Mouse (Mus musculus) c-Kit-positive CD71-positive TER-119-negative erythroid progenitor cells, embryonic 14.5 days (primary cell): ENCODE results near the gene Fam129c.
A peak's percentile ranks its signal among the peaks of the same experiment; 100 is the strongest.

Experiments used
- DNase-seq: peaks from one replicate; pipeline ENCODE4 v3.0.0-alpha.2; 2013; ENCODE audit warnings: low read depth

Gene Fam129c

DNA sequence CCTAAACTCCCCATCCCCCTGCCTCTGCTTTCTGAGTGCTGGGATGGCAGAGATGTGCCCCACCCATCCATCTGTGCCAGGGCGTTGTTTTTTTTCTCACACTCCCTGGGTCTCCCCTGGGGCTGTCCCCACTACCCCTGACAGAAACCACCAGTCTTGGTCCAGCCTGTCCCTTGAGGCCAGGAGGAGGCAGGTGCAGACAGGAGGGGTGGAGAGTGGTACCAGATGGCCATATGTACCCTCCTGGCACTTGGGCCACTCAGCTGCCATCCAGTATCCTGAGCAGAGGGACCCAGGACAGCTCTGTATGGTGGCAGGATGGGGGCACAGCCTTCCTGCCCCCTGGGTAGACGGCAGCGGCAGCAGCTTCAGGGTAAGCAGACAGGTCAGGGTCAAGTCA lies at the start of gene Fam129c:
Gene Fam129c, plus strand, starts transcription at position 198 of the 400 bp plus-strand sequence.
- DNase-seq: no peak

DNA sequence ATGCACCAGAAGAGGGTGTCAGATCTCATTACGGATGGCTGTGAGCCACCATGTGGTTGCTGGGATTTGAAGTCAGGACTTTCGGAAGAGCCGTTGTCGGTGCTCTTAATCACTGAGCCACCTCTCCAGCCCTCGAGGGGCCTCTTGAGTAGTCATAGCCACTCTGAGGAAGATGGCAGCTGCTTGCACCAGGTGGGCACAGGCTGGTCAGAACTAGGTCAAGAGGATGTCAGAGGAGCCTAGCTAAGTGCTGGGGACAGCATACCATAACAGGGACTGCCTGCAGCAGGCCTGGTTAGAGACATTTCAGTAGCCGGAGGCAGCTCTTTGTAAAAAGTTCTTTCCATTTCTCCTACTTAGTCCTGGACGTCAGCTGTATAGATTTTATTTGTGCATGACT lies 46.7 kb upstream of the Fam129c start:
- no peak for DNase-seq

DNA sequence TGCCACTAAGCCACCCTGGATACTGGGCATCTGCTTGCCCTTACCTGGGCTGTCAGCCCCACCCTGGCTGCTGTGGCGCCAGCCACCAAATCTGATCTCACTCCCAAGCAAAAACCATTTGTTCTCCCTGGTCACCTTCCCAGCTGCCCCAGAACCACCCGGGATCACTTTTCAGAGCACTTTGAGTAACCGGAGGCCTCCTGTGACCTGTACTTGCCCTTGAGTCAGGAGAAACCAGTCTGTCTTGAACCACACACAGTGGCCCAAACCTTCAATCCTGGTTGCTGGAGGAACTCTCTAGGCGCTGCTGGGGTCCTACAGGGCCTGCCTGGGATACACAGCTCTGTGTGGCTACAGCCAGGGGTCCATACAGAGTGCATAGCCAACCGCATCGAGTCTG lies 44.7 kb upstream of the Fam129c start:
- no peak for DNase-seq

DNA sequence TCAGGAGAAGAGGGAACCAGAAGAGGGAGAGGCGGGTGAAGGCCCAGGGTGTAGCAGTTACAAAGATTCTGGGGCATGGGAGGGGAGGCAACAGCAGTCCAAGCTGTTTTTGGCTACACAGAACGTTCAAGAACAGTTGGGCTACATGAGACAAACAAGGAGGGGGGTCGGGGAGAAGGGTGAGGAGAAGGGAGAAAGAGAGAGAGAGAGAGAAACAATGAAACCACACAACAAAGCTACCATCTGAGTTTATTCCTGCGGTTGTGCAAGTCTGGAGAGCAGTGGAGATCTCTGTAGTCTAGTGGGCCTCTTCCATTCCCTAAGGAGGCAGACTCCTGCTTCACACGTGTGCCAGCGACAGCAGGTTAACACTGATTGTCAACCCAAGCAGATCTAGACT lies 43.4 kb upstream of the Fam129c start:
- DNase-seq: no peak

DNA sequence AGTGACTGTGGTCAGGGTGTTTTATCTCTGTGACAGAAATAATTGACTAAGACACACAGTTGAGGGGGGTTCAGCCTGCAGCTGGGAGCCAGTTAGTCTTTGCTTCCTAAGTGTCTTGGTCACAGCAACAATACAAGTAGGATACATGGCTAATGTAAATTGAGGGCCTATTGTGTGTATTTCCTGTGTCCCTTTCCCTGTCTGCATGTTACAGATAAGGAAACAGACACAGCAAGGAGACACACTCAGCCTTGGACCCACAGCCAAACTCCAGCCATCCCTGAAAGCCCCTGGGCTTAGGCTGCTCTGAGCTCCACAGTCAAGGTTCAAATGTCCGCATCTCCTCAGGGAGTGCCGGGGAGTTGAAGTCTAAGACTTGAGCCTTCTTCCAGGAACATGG lies 42.8 kb upstream of the Fam129c start:
- no peak for DNase-seq

DNA sequence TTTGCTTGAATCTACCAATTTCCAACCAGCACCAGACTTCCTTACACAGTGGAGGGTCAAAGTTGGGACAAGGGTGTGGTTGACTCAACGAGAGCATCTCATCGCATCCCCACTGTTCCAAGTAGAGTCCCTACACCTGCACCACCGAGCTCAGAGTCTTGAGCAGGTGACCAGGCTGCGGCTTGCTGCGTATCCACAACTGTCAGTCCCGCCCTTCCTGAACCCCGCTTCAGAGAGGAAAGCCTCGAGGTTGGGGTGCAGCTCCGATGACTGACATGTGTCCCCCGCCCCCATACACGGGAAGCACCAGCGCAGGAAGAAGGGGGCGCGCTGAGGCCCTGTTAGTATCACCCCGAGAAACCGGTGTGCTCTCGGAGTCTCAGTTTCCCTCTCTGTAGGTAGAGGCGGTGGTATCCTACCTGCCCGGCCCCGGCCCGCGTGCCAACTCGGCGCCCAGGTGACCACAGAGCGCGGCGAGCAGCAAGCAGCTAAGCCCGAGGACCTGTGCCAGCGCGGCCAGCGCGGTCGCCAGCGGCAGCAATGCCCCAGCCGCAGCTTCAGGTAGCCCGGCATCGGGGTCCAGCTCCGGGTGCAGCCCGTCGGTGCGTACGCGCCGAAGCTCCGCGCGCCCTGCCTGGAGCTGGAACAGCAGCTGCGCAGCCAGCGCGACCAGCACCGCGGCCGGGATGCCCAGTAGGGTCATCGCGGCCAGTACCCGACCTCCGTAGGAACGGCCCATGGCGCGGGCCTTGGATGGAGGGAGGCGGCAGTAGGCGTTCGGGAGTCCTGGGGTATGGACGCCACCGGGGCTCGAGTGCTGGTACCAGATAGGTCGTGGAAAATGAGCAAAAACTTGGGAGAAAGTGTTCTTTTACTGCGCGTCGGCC lies 39.1 kb upstream of the Fam129c start, which contains the start of gene Tmem221:
Gene Tmem221, minus strand, starts transcription at position 801 of the 887 bp plus-strand sequence.
- no peak for DNase-seq

DNA sequence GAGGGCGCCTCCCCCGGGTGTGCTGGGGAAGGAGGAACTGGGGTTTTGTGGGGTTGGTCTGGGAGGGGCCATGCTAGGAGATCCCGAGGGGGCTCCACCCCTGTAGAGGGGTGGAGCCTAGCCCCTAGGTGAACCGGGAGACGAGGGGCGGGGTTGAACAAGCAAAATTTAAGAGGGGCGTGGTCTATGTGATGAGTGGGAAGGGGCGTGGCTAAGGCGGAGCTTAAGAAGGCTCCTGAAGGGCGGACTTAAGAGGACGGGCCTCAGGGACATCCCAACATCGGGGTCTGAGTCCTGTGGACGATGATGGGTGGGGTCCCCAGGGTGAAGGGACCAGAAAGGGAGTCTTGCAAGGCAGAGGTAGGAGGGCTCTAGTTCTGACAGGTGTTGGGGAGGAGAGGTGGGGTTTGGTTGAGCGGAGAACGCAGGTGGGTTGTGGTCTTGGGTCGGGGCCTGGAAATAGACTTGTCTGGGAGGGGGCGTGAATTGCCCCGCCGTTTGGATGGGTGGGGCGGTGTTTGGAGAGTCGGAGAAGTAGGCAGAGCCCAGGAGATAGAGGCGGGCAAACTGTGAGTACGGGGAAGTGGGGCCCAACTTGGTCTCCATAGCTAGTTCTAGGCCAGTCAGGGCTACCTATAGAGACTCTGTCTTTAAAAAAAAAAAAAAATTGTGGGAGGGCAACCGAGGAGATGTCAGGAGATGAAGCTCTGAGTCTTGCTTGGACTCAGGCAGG lies 38.3 kb upstream of the Fam129c start:
- peak; percentile 85 for DNase-seq

DNA sequence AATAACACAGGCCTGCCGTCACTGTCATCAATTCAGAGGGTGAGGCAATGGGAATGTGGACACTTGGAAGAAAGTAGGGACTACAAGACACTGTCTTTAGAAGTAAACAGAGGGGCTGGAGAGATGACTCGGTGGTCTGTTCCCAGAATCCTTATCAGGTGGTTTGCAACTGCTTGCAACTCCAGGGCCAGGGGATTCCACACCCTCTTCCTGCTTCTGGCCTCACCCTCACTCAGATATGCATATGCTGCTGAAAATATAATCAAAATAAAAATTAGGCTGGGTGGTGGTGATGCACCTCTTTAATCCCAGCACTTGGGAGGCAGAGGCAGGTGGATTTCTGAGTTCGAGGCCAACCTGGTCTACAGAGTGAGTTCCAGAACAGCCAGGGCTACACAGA lies 37.4 kb upstream of the Fam129c start:
- DNase-seq: no peak

DNA sequence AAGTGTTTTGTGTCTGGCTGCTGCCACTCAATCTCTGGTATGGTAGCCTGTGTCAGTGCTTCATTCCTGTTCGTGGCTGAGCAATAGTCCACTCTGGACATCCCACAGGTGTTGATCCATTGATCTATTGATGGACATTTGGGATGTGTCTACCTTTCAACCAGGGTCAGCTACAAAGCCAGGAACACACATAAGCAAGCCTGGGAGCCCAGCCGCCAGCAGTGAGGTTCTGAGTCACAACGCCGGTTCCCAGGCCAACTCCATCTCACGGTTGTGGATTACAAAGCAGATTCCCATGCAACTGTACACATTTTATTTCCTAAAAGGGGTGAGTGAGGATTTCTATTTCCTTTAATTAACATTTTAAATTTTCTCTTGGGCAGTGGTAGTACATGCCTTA lies 36.7 kb upstream of the Fam129c start:
- no peak for DNase-seq

DNA sequence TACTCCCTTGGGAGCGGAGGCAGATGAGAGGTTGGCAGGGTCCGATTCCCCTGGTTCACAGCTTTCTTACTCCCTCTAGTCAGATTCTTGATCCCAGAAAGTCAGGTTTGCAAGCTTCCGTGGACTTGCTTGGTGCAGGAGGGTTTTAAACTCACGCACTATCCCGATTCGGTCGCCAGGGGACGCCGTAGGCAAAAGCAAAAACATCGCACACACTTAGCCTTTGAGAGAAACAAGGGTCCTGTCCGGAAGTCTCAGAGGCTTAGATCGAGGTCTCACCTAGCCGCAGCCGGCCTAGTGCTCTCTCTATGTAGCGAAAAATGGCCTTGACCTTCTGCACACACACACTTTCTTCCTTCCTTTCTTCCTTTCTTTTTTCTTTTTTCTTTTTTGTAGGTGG lies 36.0 kb upstream of the Fam129c start:
- DNase-seq: peak; percentile 70

DNA sequence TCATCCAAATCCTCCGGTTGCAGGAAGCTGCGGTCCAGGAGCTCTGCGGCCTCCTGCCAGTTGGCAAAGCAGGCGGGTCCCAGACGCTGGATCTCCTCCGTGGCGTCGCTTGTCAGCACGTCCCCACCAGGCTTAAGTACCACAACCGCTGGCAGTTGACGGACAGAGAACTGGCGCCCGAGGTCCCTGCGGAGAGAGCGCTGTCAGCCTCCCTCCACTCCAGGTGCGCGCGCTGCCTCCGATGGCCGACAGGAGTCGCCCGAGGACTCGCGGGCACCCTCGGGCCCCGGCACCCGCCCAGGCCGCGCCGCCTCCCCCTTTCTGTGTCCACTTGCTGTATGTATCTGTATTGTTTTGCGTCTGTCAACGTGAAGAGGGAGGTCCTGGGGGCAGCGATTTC lies 34.7 kb upstream of the Fam129c start:
- no peak for DNase-seq

DNA sequence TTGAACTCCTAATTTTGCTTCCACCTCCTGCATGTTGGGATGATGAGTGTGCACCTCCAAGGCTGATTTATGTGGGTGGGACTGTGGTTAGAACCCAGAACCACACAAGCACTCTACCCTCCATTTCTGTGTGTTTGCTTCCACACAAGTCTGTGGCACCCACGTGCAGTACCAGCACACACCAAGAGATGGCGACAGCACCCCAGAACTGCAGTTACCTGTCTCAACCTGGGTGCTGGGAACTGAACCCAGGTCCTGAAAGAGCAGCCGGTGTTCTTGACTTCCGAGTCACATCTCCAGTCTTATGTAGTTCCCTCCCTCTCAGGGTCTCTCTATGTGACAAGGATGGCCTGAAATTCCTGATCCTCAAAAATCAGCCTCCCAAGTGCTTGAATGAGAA lies 33.5 kb upstream of the Fam129c start:
- DNase-seq: no peak

DNA sequence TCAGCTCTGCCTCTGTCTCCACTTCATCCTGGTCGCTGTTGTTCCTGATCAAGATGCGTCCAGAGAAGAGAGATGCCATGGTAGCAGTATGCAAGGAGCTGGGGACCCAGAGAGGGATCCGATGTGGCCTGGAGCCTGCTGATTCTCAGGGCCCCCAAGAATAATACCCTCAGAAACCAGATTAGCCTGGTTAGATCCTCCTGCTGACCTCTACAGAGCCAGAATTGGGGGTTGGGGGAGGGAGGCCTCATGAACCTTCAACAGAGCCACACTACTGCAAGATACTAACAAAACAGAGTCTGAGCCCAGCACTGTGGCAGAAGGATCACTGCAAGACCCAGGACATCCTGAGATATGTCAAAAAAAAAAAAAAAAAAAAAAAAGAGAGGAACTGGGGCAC lies 30.9 kb upstream of the Fam129c start, which contains the start of gene Nxnl1:
Gene Nxnl1, minus strand, starts transcription at position 101 of the 400 bp plus-strand sequence.
- no peak for DNase-seq

DNA sequence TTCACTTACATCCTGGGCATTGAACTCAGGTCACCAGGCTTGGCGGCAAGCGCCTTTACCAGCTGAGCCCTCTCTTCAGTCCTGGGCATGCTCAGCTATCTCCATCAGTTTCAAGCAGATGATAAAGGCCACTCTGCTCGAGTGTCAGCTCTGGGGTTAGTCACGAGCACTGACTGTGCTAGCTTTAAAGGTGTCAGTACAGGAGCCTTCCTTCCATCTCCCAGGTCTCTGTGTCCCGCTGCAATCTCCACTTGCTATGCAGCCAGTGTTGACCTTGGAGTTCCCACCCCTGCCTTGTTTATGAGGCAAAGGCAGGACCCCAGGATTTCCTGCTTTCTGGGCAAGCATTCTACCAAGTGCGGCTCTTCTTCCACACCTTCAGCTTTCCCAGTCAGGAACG lies 29.9 kb upstream of the Fam129c start:
- no peak for DNase-seq

DNA sequence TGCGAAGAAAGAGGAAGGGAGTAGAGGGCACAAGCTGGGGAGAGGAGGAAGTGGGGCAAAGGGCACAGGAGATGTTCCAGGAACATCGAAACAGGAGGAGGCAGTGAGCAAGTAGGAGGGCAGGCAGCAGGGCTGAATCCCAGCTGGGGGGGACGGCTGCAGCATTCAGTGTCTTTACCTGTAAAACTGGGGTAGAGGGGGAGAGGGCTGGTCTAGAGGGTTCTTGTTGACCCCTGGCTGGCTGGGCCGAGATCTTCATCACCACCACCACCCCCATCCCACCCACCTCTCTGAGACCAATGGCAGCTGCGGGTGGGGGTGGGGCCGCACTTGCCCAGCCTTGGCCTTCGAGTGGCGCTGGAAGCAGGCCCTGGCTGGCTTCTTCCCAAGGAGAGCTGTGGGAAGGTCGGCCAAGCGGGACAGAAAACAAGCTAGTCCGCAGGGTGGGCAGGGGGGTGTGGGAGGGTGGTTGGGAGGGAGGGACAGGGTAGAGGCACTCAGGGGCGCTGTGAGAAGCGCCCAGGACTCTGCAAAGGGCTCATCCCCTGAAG lies 29.0 kb upstream of the Fam129c start, which contains the start of gene Slc27a1:
Gene Slc27a1, plus strand, starts transcription at position 496 of the 551 bp plus-strand sequence.
- no peak for DNase-seq

DNA sequence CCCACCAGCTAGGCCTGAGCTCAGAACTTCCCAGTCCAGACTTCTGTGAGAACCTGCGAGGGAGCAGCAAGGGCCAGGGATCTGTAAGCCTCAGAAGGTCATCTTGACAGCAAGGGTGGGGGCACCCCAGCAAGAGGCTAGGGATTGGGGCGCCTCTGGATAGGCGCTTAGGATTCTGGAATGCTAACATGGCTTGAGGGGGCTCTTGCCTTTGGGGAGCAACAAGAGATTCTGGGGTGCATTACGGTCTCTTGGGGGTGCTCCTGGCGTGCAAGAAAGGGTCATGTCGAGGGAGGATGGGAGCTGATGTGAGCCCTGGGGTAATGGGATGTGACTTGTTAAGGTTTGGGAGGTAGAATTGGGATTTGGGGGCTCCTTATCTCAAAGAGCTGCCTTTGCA lies 28.5 kb upstream of the Fam129c start:
- no peak for DNase-seq

DNA sequence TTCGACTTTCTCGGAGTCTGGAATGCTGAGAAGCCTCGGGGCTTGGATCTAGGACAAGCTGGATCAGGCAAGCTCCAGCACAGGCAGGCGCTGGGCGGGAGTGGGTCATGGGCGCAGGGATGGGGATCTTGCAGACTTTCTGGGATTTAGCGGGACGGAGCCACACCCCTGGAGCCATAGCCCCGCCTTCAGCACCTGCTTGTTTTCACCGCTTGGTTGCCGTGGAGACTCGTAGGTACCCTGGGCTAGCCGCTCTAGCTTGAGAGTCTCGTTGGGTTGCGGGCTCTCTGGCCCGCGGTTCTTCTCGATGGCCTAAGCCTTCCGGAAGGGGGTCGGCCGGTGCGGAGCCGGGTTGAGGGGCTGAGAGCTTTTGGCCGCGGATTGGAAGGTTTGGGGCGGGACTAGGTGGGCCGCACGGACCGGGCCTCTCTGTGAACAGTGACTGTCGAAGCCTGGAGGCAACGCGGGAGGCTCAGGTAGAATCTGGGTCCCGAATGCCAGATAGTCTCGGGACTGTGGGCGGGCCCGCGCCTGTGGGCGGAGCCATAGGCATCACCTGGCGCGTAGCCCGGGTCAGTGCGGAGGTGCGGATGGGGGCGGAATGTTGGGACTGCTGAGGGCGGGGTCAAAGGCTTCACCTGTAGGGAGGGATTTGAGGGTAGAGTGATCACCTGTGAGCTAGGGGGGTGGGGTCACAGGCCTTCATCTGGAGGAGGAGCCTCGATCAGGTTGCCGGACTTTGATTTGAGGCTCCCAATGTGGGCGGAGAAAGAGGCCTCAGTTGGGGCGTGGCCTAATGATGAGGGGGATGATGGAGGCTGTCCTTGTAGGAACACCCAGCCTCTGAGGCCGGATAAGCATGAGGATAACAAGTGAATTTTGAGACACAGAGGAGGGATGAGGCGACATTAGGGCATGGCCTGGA lies 27.8 kb upstream of the Fam129c start:
- no peak for DNase-seq

DNA sequence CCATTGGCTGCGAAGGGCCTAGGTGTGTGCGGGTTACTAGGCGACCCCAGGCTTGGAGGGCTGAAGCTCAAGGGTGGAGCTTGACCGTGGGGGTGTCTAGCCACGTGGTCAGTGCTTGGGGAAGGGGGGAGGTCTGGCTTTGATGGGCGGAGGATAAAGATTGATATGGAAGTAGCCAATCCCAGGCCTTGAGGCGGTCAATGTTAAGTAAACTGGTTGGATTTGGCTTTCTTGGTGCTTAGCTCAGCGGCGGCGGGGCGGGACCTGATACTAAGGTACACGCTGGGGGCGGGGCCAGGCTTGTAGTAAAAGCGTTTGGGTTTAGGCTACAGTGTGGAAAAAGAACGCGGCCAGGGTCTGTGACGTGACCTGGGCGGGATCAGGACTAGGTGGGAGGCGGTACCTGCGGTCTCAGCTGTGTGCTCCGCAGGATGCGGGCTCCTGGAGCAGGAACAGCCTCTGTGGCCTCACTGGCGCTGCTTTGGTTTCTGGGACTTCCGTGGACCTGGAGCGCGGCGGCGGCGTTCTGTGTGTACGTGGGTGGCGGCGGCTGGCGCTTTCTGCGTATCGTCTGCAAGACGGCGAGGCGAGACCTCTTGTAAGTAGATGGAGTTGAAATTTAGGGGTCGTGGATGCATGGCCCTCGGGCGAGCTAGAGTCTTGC lies 27.0 kb upstream of the Fam129c start:
- peak; percentile 72 for DNase-seq

DNA sequence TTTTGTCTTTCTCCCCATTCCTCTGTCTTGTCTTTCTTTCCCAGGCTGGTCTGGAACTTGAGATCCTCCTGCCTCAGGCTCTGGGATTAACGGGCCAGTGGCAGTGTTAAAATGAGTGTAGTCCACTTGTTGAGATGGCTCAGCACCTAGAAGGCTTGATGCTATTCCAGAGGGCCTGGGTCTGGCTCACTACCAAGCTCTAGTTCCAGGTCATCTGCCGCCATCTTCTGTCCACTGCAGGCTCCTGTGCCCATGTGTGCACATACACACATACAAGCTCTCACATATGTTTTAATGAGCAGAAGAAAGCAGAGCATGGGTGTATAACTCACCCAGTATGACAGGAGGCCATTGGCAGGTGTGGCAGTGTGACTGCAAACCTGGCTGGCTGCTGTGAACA lies 25.4 kb upstream of the Fam129c start:
- DNase-seq: no peak

DNA sequence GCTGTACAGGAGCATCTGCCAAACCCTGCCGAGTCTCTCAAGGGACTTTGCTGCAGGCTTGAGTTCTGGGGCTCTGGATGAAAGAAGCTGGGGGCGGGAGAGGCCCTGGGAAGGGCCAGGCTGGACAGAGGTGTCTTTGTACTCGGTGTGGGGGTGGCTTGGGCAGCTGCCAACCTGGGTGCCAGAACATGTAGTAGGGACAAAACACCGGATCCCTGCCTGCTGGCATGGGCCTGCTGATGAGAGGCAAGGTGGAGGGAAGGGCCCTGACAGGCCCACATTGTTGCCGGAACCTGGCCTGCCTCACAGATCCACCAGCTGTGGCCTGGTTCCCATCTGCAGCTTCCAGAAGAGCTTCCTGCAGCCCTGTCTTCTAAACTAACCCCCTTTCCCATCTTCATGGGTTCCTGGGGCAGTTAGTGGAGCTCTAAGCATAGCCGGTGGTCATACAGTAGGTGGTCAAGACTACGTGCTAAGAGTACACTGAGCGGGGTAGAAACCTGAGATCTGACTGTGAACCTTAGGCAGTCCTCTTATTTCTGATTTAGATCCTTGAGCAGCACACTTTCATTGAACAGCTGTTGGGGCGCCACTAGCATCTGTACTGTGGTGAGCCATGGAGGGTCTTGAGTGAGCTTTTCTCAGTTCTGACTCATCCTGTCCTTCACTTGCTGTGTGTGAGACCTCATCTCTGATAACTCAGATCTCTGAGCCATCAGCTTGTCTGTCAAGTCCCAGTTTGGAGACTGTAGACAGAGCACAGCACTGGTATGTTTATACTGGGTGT lies 24.4 kb upstream of the Fam129c start:
- DNase-seq: no peak
